Mouse (Mus musculus): ENCODE measurements at regions not wholly inside any gene's neighbourhood (a gene's known extent, or its start where the extent isn't known, plus 50 kb on each side); places are given as distances from the start of the nearest gene placed in this dataset.
A peak's percentile ranks its signal among the peaks of the same experiment; 100 is the strongest.

DNA sequence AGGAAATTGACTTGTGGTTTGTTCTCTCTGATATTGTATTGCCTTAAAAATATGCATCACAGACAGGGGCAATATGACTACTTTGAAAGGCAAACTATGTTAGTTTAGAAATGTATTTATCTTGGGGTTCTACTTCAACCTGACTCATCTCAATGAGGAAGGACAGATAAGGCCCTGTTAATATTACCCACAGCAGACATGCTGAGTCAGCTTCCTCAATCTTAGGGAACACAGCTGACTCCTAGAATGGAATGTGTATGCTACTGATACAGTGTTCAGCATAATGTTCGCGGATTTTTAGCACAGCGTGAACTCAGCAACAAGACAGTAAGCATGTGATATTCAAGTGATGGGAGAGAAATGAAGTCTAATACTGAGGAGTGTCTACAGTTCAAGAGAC is 807.5 kb upstream of the Aga start:
- DNase-seq (ENCODE audit: low spot score): no peak

- DNase-seq (ENCODE audit: low spot score): peak; percentile 20
Observed at GRCm38 (mm10) chr8:52732150-52732549, 779.4 kb upstream of the Aga start.

All from retina, embryonic 14.5 days (tissue).